Mouse (Mus musculus) leukemia stem cell, adult 10-12 weeks (primary cell): ENCODE results near the gene Sbk3. TPM values are rescaled to one million over a fixed set of nuclear protein-coding genes. Genes with fewer than 3 reads are reported as not detected.

ENCODE experiments used
- polyA plus RNA-seq: library from polyadenylated mRNA; stranded (reverse); fragments of >175 nt; gene quantifications from 2 replicates; pipeline ENCODE4 v1.2.3, GENCODE M21; 2012; ENCODE audit warnings: low replicate concordance

Gene Sbk3
- polyA plus RNA-seq, result not detected in 2 replicates

GRCm38 (mm10) chr7:4971068-4971467 is at the start of gene Sbk3:
Gene Sbk3, minus strand, starts transcription at chr7:4971168.

GRCm38 (mm10) chr7:5020000-5020681 is 49.2 kb upstream of the Sbk3 start, which contains the start of the genes Zfp865 and Ccdc106:
Gene Zfp865, plus strand, starts transcription at chr7:5020376.
Gene Ccdc106, plus strand, starts transcription at chr7:5020553.

GRCm38 (mm10) chr7:5015118-5016001 is 44.4 kb upstream of the Sbk3 start, which contains the start of gene Gm44973:
Gene Gm44973, plus strand, starts transcription at chr7:5015496.

GRCm38 (mm10) chr7:5014251-5015117 is 43.5 kb upstream of the Sbk3 start, which contains the start of the genes Zfp524 and Fiz1:
Gene Zfp524, plus strand, starts transcription at chr7:5014415.
Gene Fiz1, minus strand, starts transcription at chr7:5014697.

GRCm38 (mm10) chr7:4996003-4996895 is 25.3 kb upstream of the Sbk3 start, which contains the start of gene Zfp579:
Gene Zfp579, minus strand, starts transcription at chr7:4996158.

GRCm38 (mm10) chr7:4964272-4964671 is 6.7 kb downstream of the Sbk3 start, which contains the start of gene Sbk2:
Gene Sbk2, minus strand, starts transcription at chr7:4964406.

GRCm38 (mm10) chr7:4925441-4926381 is 45.3 kb downstream of the Sbk3 start, which contains the start of gene Ssc5d:
Gene Ssc5d, plus strand, starts transcription at chr7:4925785.

GRCm38 (mm10) chr7:4921824-4922482 is 49.0 kb downstream of the Sbk3 start, which contains the start of gene Nat14:
Gene Nat14, plus strand, starts transcription at chr7:4922028.

Other genes with a start within 250 kb of the Sbk3 start
- 0.17 TPM in 1 of 2 replicates, not detected in the other for gene Tmem150b, start 245.9 kb downstream of the Sbk3 start, polyA plus RNA-seq
- gene Kmt5c, start 231.1 kb downstream of the Sbk3 start, polyA plus RNA-seq, result 564 and 1,345 TPM in 2 replicates
- gene Cox6b2, start 218.1 kb downstream of the Sbk3 start, polyA plus RNA-seq, result 70.9 and 249 TPM in 2 replicates
- not detected in 2 replicates for gene Fam71e2, start 199.9 kb downstream of the Sbk3 start, polyA plus RNA-seq
- 0.17 and 0.43 TPM in 2 replicates for gene Il11, start 188.3 kb downstream of the Sbk3 start, polyA plus RNA-seq
- gene Tmem190, start 188.2 kb downstream of the Sbk3 start, polyA plus RNA-seq, result not detected in 2 replicates
- 141 and 302 TPM in 2 replicates for gene Tmem238, start 181.5 kb downstream of the Sbk3 start, polyA plus RNA-seq
- 2,040 and 3,887 TPM in 2 replicates for gene Rpl28, start 178.3 kb downstream of the Sbk3 start, polyA plus RNA-seq
- 297 and 1,174 TPM in 2 replicates for gene Ube2s, start 158.6 kb downstream of the Sbk3 start, polyA plus RNA-seq
- 0.09 TPM in 1 of 2 replicates, not detected in the other for gene Shisa7, start 126.5 kb downstream of the Sbk3 start, polyA plus RNA-seq
- 0.36 and 0.54 TPM in 2 replicates for gene Isoc2b, start 100.9 kb downstream of the Sbk3 start, polyA plus RNA-seq
- gene Isoc2a, start 94.0 kb downstream of the Sbk3 start, polyA plus RNA-seq, result 2.1 and 10.8 TPM in 2 replicates
- gene Gm36210, start 64.7 kb downstream of the Sbk3 start, polyA plus RNA-seq, result 0.27 TPM in 1 of 2 replicates, not detected in the other
- gene Zfp628, start 56.0 kb downstream of the Sbk3 start, polyA plus RNA-seq, result 71.6 and 77.8 TPM in 2 replicates
- 2.4 and 2.5 TPM in 2 replicates for gene Nat14, start 49.1 kb downstream of the Sbk3 start, polyA plus RNA-seq
- gene Ssc5d, start 45.4 kb downstream of the Sbk3 start, polyA plus RNA-seq, result 0.38 and 0.55 TPM in 2 replicates
- 0.20 and 0.42 TPM in 2 replicates for gene Sbk2, start 6.8 kb downstream of the Sbk3 start, polyA plus RNA-seq
- 12.4 and 20.9 TPM in 2 replicates for gene Zfp579, start 25.0 kb upstream of the Sbk3 start, polyA plus RNA-seq
- gene Zfp524, start 43.2 kb upstream of the Sbk3 start, polyA plus RNA-seq, result 84.6 and 112 TPM in 2 replicates
- gene Fiz1, start 43.5 kb upstream of the Sbk3 start, polyA plus RNA-seq, result 21.6 and 58.9 TPM in 2 replicates
- gene Gm44973, start 44.3 kb upstream of the Sbk3 start, polyA plus RNA-seq, result 33.3 TPM in 1 of 2 replicates, not detected in the other
- gene Zfp865, start 49.2 kb upstream of the Sbk3 start, polyA plus RNA-seq, result 98.5 and 146 TPM in 2 replicates
- 0.44 and 1.1 TPM in 2 replicates for gene Ccdc106, start 49.4 kb upstream of the Sbk3 start, polyA plus RNA-seq
- not detected in 2 replicates for gene 4632433K11Rik, start 63.0 kb upstream of the Sbk3 start, polyA plus RNA-seq
- gene Zfp784, start 67.3 kb upstream of the Sbk3 start, polyA plus RNA-seq, result 2.2 and 2.8 TPM in 2 replicates
- 8.1 and 27.6 TPM in 2 replicates for gene Zfp580, start 80.4 kb upstream of the Sbk3 start, polyA plus RNA-seq
- 584 and 990 TPM in 2 replicates for gene U2af2, start 91.0 kb upstream of the Sbk3 start, polyA plus RNA-seq
- 1,843 and 1,854 TPM in 2 replicates for gene Epn1, start 109.1 kb upstream of the Sbk3 start, polyA plus RNA-seq
- gene Rfpl4, start 145.8 kb upstream of the Sbk3 start, polyA plus RNA-seq, result not detected in 2 replicates
- gene Rasl2-9, start 154.8 kb upstream of the Sbk3 start, polyA plus RNA-seq, result not detected in 2 replicates
- 0.02 TPM in 2 replicates for gene Vmn1r55, start 178.5 kb upstream of the Sbk3 start, polyA plus RNA-seq
- gene Vmn1r56, start 225.6 kb upstream of the Sbk3 start, polyA plus RNA-seq, result 0.22 TPM in 1 of 2 replicates, not detected in the other
- not detected in 2 replicates for gene Vmn1r57, start 247.3 kb upstream of the Sbk3 start, polyA plus RNA-seq